Mouse (Mus musculus) megakaryocyte, embryonic 14.5 days (primary cell): ENCODE data around the gene Cadm4. TPM values are rescaled to one million over a fixed set of nuclear protein-coding genes. Genes with fewer than 3 reads are reported as not detected.

Experiments
- H3K27me3 ChIP-seq: replicated peaks from 2 replicates; pipeline ENCODE3; 2012; ENCODE audit warnings: inconsistent platforms
- H3K36me3 ChIP-seq: replicated peaks from 2 replicates; pipeline ENCODE3; 2012; ENCODE audit warnings: low read length, inconsistent platforms, mixed read lengths
- H3K4me1 ChIP-seq: 2 replicates; pipeline ENCODE4 v1.6.1; 2012; ENCODE audit warnings: inconsistent platforms
- H3K4me3 ChIP-seq: replicated peaks from 2 replicates; pipeline ENCODE3; 2012; ENCODE audit warnings: moderate library complexity, mild to moderate bottlenecking, inconsistent platforms
- H3K9me3 ChIP-seq: 2 replicates; pipeline ENCODE4 v1.6.1; 2012; ENCODE audit warnings: inconsistent platforms
- FLI1 ChIP-seq: IDR thresholded peaks from 2 replicates; pipeline ENCODE4 v1.6.1; 2012; ENCODE audit warnings: low read length, inconsistent platforms, mixed read lengths
- GATA1 ChIP-seq: IDR thresholded peaks from 3 replicates; pipeline ENCODE4 v1.6.1; 2012; ENCODE audit warnings: mixed read lengths, low read length, inconsistent platforms, borderline replicate concordance
- polyA plus RNA-seq: library from polyadenylated mRNA; stranded (reverse); fragments of >175 nt; gene quantifications from 2 replicates; pipeline ENCODE4 v1.2.3, GENCODE M21; 2012; ENCODE audit warnings: low replicate concordance; ENCODE audit not compliant: insufficient read depth

The Cadm4 gene
- polyA plus RNA-seq, 1 experiment = not detected

GRCm38 (mm10) chr7:24462388-24463319 lies 19.2 kb upstream of the Cadm4 start, which contains the start of gene Plaur:
Plaur (plus strand) TSS chr7:24462484.
- Histone ChIP-seq H3K27me3 (peaks cover 64% of the 10 kb centered on the region), H3K9me3 (no peaks in the 10 kb centered on the region), H3K36me3 (peaks cover 7% of the 10 kb centered on the region), H3K4me3 (peak within 1 kb of the TSS; percentile 90), H3K4me1 (peaks cover 55% of the 10 kb centered on the region)
- TF ChIP-seq FLI1 (no peak), GATA1 (no peak)

- H3K4me1 ChIP-seq = peaks cover 32% of the 10 kb centered on the region
- peaks cover 8% of the 10 kb centered on the region for H3K9me3 ChIP-seq
- TF ChIP-seq FLI1 (no peak), GATA1 (no peak)
- peaks cover 33% of the 10 kb centered on the region for H3K27me3 ChIP-seq
- no peak overlapping the region for H3K4me3 ChIP-seq
- H3K36me3 ChIP-seq = peaks cover 9% of the 10 kb centered on the region
These were observed 15.0 kb upstream of the Cadm4 start for GRCm38 (mm10) chr7:24466835-24467234.

- H3K36me3 ChIP-seq = peaks cover 16% of the 10 kb centered on the region
- TF ChIP-seq FLI1 (no peak), GATA1 (no peak)
- H3K9me3 ChIP-seq = peaks cover 12% of the 10 kb centered on the region
- peaks cover 21% of the 10 kb centered on the region for H3K4me1 ChIP-seq
- peaks cover 30% of the 10 kb centered on the region for H3K27me3 ChIP-seq
- H3K4me3 ChIP-seq = no peak overlapping the region
These were observed 13.9 kb upstream of the Cadm4 start for GRCm38 (mm10) chr7:24467886-24468285.

GRCm38 (mm10) chr7:24469126-24469525 lies 12.7 kb upstream of the Cadm4 start:
- H3K4me3 ChIP-seq = no peak overlapping the region
- peaks cover 16% of the 10 kb centered on the region for H3K4me1 ChIP-seq
- H3K9me3 ChIP-seq = peaks cover 13% of the 10 kb centered on the region
- peaks cover 22% of the 10 kb centered on the region for H3K27me3 ChIP-seq
- no peak for TF ChIP-seq FLI1
- TF ChIP-seq GATA1 = no peak
- H3K36me3 ChIP-seq = peaks cover 16% of the 10 kb centered on the region

- TF ChIP-seq FLI1 (no peak), GATA1 (no peak)
- Histone ChIP-seq H3K9me3 (peaks cover 13% of the 10 kb centered on the region), H3K4me1 (peaks cover 14% of the 10 kb centered on the region), H3K27me3 (peaks cover 15% of the 10 kb centered on the region), H3K36me3 (peaks cover 18% of the 10 kb centered on the region), H3K4me3 (no peak overlapping the region)
These were observed 11.5 kb upstream of the Cadm4 start for GRCm38 (mm10) chr7:24470356-24470755.

GRCm38 (mm10) chr7:24472442-24472841 lies 9.4 kb upstream of the Cadm4 start:
- Histone ChIP-seq H3K4me1 (peaks cover 3% of the 10 kb centered on the region), H3K4me3 (no peak overlapping the region), H3K36me3 (peaks cover 11% of the 10 kb centered on the region), H3K9me3 (peaks cover 17% of the 10 kb centered on the region), H3K27me3 (peaks cover 12% of the 10 kb centered on the region)
- no peak for TF ChIP-seq GATA1
- TF ChIP-seq FLI1 = no peak

GRCm38 (mm10) chr7:24472937-24473336 lies 8.9 kb upstream of the Cadm4 start:
- no peak for TF ChIP-seq GATA1
- no peak for TF ChIP-seq FLI1
- Histone ChIP-seq H3K36me3 (peaks cover 11% of the 10 kb centered on the region), H3K4me3 (no peak overlapping the region), H3K9me3 (peaks cover 22% of the 10 kb centered on the region), H3K4me1 (0 out of 2 replicates have a peak, but pooled peaks cover 2% of the 10 kb centered on the region), H3K27me3 (peaks cover 15% of the 10 kb centered on the region)

- no peak for TF ChIP-seq FLI1
- TF ChIP-seq GATA1 = no peak
- H3K4me3 ChIP-seq = no peak overlapping the region
- H3K9me3 ChIP-seq = peaks cover 31% of the 10 kb centered on the region
- 0 out of 2 replicates have a peak, but pooled peaks cover 2% of the 10 kb centered on the region for H3K4me1 ChIP-seq
- peaks cover 10% of the 10 kb centered on the region for H3K36me3 ChIP-seq
- peaks cover 25% of the 10 kb centered on the region for H3K27me3 ChIP-seq
These were observed 7.8 kb upstream of the Cadm4 start for GRCm38 (mm10) chr7:24473913-24474529.

GRCm38 (mm10) chr7:24474811-24475506 lies 6.9 kb upstream of the Cadm4 start:
- peaks cover 9% of the 10 kb centered on the region for H3K36me3 ChIP-seq
- no peak overlapping the region for H3K4me3 ChIP-seq
- no peak for TF ChIP-seq FLI1
- peaks cover 26% of the 10 kb centered on the region for H3K9me3 ChIP-seq
- peaks cover 34% of the 10 kb centered on the region for H3K27me3 ChIP-seq
- H3K4me1 ChIP-seq = 0 out of 2 replicates have a peak, but pooled peaks cover 2% of the 10 kb centered on the region

- Histone ChIP-seq H3K27me3 (peaks cover 47% of the 10 kb centered on the region), H3K4me1 (peaks cover 7% of the 10 kb centered on the region), H3K9me3 (peaks cover 26% of the 10 kb centered on the region), H3K36me3 (peaks cover 9% of the 10 kb centered on the region), H3K4me3 (no peak overlapping the region)
- no peak for TF ChIP-seq GATA1
- no peak for TF ChIP-seq FLI1
These were observed 5.5 kb upstream of the Cadm4 start for GRCm38 (mm10) chr7:24476338-24476737.
